Mouse (Mus musculus) forebrain, postnatal 0 days (tissue): ENCODE measurements around the gene Tmem123. TPM values are rescaled to one million over a fixed set of nuclear protein-coding genes. Genes with fewer than 3 reads are reported as not detected.

ENCODE experiments used
- ATAC-seq: fragments of 200-750 bp; cut with Nextera tagmentation; 2 replicates; pipeline ENCODE4 v1.8.0; 2017; ENCODE audit warnings: mild to moderate bottlenecking, moderate library complexity
- DNase-seq: peaks from one replicate; pipeline ENCODE4 v3.0.0-alpha.2; 2015
- H3K27ac ChIP-seq: fragments of 300-500 bp; sonication (generic); 2 replicates; pipeline ENCODE4 v1.5.1; 2014; ENCODE audit warnings: low read depth, mild to moderate bottlenecking, antibody characterized with exemption, low read length, moderate library complexity, mixed read lengths
- H3K27me3 ChIP-seq: fragments of 300-500 bp; sonication (generic); 2 replicates; pipeline ENCODE4 v1.6.1; 2014; ENCODE audit warnings: mild to moderate bottlenecking, low read length, mixed read lengths; ENCODE audit not compliant: insufficient read depth
- H3K36me3 ChIP-seq: fragments of 300-500 bp; sonication (generic); 2 replicates; pipeline ENCODE4 v1.6.1; 2014; ENCODE audit warnings: mild to moderate bottlenecking, moderate library complexity; ENCODE audit not compliant: insufficient read depth
- H3K4me1 ChIP-seq: fragments of 300-500 bp; sonication (generic); 2 replicates; pipeline ENCODE4 v1.6.1; 2014; ENCODE audit warnings: antibody characterized with exemption; ENCODE audit not compliant: insufficient read depth
- H3K4me2 ChIP-seq: fragments of 300-500 bp; sonication (generic); 2 replicates; pipeline ENCODE4 v1.6.1; 2014; ENCODE audit warnings: low read depth, mild to moderate bottlenecking, moderate library complexity
- H3K4me3 ChIP-seq: fragments of 300-500 bp; sonication (generic); 2 replicates; pipeline ENCODE4 v1.5.1; 2014; ENCODE audit warnings: low read depth, low read length, mixed read lengths
- H3K9ac ChIP-seq: fragments of 300-500 bp; sonication (generic); 2 replicates; pipeline ENCODE4 v1.6.1; 2014; ENCODE audit warnings: mild to moderate bottlenecking
- H3K9me3 ChIP-seq: fragments of 300-500 bp; sonication (generic); 2 replicates; pipeline ENCODE4 v1.6.1; 2016; ENCODE audit warnings: low read length
- CTCF ChIP-seq: sonication (generic); IDR thresholded peaks from 2 replicates; pipeline ENCODE4 v1.5.1; 2016; ENCODE audit warnings: antibody characterized with exemption, control low read depth, low read depth
- WGBS: fragments of 180-500 bp; shearing (Covaris S2); extraction: QIAGEN DNeasy Blood & Tissue Kit; methylation state at CpG from one replicate; pipeline ENCODE4 v1.1.7; 2014; 5-methylcytosine and 5-hydroxymethylcytosine counted together
- polyA plus RNA-seq: library from polyadenylated mRNA; unstranded; fragments of >200 nt; fragmentation: Nextera tagmentation; extraction: Ambion mirVana; gene quantifications from 2 replicates; pipeline ENCODE4 v1.2.1, GENCODE M21; 2015
- total RNA-seq: library from RNA; depleted of rRNA; stranded (reverse); fragments of >200 nt; gene quantifications from 2 replicates; pipeline ENCODE4 v1.2.3, GENCODE M21; 2014

Gene Tmem123
- total and polyA plus RNA-seq, 2 experiments from 2014 or later = 13.9 to 19.8 TPM

DNA sequence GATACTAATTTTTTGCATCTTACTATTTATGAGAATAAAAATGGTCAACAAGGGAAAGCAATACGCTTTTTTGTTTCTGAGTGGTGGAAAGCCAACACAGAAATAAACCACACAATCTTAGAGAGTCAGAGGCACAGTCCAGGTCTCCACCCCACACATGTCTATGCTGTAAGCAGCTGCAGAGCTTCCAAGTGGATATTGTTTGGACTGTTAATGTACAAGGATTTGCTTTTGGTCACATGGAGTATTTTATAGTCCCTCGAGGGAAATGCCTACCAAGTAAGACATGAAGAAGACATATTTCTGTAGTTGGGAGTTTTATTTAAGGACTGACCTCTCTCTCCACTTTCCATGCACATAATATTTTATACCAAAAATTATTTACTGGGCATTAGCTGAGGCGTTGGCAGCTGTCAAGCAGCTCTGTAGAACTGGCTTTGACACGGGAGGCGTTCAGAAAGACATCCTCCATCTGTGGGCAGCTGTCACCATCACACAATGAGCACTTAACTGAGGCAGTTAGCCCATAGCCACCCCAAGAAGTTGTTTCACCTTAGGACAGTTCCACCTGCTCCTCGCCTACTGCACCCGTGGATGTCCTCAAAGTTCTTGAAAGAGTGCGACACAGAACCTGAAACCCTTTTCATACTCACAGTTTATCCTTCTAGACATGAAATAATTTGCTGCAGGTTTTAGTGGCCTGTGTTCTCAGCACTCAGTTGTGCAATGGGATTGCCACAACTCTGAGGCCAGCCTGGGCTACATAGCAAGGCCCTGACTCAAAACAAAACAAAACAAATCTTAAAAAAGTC, 26.1 kb downstream of the Tmem123 start:
- Histone ChIP-seq H3K27me3 (no peaks in the 10 kb centered on the region), H3K4me2 (no peak overlapping the region), H3K36me3 (peaks cover 8% of the 10 kb centered on the region), H3K27ac (no peak overlapping the region), H3K4me1 (no peaks in the 10 kb centered on the region), H3K9me3 (no peaks in the 10 kb centered on the region), H3K4me3 (no peak overlapping the region), H3K9ac (no peak overlapping the region)
- no peak for TF ChIP-seq CTCF
- DNase-seq (no peak), ATAC-seq (no peak)
- 92% methylated on average over 8 of the region's 8 CpGs for WGBS

DNA sequence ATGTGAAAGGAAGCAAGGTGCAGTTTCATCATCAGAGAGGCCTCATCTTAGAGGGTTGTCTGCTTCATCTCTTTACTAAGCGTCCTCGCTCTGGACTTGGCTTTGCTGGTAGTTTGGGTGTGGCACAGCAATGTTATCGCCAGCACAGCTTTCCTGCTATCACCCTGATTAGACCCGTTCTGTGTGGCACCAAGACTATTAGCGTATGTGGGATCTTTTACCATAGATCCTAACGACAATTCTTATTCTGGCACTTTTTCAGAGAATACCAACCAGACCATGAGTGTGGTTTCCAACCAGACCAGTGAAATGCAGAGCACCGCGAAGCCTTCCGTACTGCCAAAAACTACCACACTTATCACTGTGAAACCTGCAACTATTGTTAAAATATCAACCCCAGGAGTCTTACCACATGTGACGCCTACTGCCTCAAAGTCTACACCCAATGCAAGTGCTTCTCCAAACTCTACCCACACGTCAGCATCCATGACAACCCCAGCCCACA, 26.8 kb downstream of the Tmem123 start:
- Histone ChIP-seq H3K9ac (no peak overlapping the region), H3K9me3 (no peaks in the 10 kb centered on the region), H3K4me2 (no peak overlapping the region), H3K27ac (no peak overlapping the region), H3K36me3 (peaks cover 8% of the 10 kb centered on the region), H3K4me1 (no peaks in the 10 kb centered on the region), H3K27me3 (no peaks in the 10 kb centered on the region), H3K4me3 (no peak overlapping the region)
- 92% methylated on average over 11 of the region's 11 CpGs for WGBS
- ATAC-seq = no peak
- no peak for DNase-seq
- TF ChIP-seq CTCF = no peak

DNA sequence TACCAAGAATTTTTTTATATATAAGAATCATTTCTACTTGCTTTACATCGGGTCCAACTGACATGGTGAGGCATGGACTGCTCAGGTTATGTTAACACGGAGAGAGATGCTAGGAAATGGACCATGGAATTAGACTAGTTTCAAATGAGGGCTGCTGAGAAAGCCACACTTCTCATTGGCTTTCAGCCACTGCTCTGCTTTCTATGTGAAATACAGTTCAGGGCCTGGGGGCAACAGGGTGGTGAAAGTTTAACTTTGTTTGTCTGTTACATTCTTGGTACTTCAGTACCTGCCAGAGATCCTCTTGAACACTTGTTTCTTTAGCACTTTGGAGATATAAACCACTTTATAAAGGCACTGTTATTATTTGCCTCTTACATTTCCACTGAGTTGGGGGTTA, 29.7 kb downstream of the Tmem123 start:
- TF ChIP-seq CTCF = no peak
- ATAC-seq (no peak), DNase-seq (no peak)
- no peak overlapping the region for H3K27ac ChIP-seq
- no peak overlapping the region for H3K9ac ChIP-seq
- no peak overlapping the region for H3K4me3 ChIP-seq
- WGBS = 87% methylated on average over 2 of the region's 2 CpGs
- H3K9me3 ChIP-seq = no peaks in the 10 kb centered on the region
- H3K4me2 ChIP-seq = no peak overlapping the region
- H3K4me1 ChIP-seq = no peaks in the 10 kb centered on the region
- no peaks in the 10 kb centered on the region for H3K27me3 ChIP-seq
- H3K36me3 ChIP-seq = peaks cover 8% of the 10 kb centered on the region

DNA sequence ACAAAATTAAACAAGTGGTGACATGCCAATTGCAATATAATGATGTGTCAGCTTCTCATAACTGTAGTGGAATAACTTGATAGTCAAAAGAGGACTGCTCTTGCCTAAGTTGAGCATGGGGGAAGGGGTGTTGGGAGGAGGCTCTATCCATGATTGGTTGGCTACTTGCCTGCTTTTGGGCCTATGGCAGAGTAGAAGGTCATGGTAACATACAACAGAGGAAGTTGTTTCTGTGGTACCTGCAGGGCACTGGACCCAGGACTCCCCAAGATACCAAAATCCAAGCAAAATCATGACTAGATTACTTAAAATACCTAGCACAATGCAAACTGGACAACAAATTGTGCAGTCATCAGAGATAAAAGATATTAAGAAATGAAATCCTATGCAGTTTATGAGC, 31.7 kb downstream of the Tmem123 start:
- H3K4me1 ChIP-seq = no peaks in the 10 kb centered on the region
- no peak for ATAC-seq
- no peak for TF ChIP-seq CTCF
- no peak overlapping the region for H3K4me3 ChIP-seq
- H3K9ac ChIP-seq = no peak overlapping the region
- H3K27me3 ChIP-seq = no peaks in the 10 kb centered on the region
- H3K9me3 ChIP-seq = no peaks in the 10 kb centered on the region
- H3K36me3 ChIP-seq = peaks cover 8% of the 10 kb centered on the region
- no peak for DNase-seq
- no peak overlapping the region for H3K27ac ChIP-seq
- no peak overlapping the region for H3K4me2 ChIP-seq

DNA sequence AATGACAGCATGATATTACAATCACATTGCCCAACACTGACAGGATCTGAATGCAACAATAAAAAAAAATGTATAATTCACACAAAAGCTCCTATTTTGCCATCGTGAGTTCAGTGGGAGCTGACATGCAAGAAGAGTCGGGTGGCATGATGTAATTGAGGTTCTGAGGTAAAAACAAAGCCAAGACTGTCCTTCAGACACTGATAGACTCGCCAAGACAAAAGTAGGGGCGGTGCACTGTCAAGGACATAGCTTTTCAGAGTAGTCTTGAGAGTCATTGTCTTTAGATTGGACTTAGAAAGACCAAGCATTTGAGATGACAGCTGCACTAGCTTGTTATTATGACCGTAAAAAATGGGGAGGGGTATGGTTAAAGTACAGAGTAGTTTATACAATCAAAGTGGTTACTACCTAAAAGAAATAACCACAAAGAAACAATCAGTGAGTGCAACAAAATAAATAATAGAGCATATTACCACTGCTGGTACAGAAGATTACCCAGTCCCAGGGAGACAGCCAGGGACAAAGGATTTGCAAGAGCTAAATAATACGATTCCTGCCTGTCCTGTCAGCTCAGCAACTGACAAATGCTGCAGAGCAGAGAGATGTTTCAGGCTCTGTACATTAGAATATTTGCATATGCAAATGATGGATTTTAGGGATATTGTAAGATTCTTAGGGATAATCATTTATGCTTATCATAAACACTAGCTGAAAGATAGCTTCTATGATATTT, 32.5 kb downstream of the Tmem123 start:
- peak; percentile 18 for DNase-seq
- H3K9me3 ChIP-seq = no peaks in the 10 kb centered on the region
- no peak overlapping the region for H3K4me3 ChIP-seq
- 0 out of 2 replicates have a peak overlapping the region, but pooled peaks have one; percentile 10 for H3K9ac ChIP-seq
- no peak overlapping the region for H3K4me2 ChIP-seq
- WGBS = 45% methylated on average over 6 of the region's 6 CpGs
- peak overlapping the region; percentile 40; the same call in 1 of the 2 replicates for H3K27ac ChIP-seq
- ATAC-seq = peak; percentile 88
- no peak for TF ChIP-seq CTCF
- H3K4me1 ChIP-seq = no peaks in the 10 kb centered on the region
- H3K27me3 ChIP-seq = no peaks in the 10 kb centered on the region
- H3K36me3 ChIP-seq = peaks cover 2% of the 10 kb centered on the region

DNA sequence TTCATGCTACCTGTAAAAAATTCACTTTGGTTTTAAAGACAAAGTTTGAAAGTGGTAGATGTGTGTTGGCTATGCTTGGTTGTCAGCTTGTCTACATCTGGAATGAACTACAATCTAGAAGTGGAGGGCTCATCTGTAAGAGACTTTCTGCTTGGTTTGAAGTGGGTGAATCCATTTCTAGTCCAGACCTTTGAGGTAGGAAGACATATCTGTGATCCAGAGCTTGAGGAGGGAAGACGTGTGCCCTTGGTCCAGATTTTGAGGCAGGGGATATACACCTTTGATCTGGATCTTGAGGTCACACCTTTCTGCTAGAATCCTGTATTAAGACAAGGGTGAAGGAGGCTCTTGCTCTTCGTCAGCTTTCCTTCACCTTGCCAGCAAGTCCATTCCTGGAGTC, 33.7 kb downstream of the Tmem123 start:
- H3K36me3 ChIP-seq = no peaks in the 10 kb centered on the region; the same call in 1 of the 2 replicates
- ATAC-seq (no peak), DNase-seq (no peak)
- no peak overlapping the region for H3K4me2 ChIP-seq
- H3K27me3 ChIP-seq = no peaks in the 10 kb centered on the region
- H3K27ac ChIP-seq = no peak overlapping the region
- TF ChIP-seq CTCF = no peak
- 94% methylated on average over 2 of the region's 2 CpGs for WGBS
- H3K4me1 ChIP-seq = no peaks in the 10 kb centered on the region
- H3K4me3 ChIP-seq = no peak overlapping the region
- no peak overlapping the region for H3K9ac ChIP-seq
- no peaks in the 10 kb centered on the region for H3K9me3 ChIP-seq

DNA sequence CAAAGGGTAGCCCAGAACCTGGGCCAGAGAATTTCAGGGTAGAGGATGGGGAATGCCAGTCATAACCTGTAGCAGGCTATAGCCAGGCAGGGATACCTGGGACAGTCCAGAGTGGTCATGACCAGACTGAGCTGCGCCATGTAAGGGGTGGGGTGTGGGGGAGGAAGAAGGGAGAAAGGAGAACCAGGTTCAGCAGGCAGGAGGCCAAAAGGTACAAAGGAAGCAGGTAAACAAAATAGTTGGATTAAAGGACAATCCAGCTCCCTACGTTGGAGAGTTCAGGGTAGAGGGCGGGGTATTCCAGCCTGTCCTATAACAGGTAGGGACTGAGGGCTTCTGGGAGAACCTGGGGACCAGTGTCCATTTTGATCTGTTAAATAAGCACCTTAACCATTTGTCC, 34.7 kb downstream of the Tmem123 start:
- Histone ChIP-seq H3K4me1 (no peaks in the 10 kb centered on the region), H3K9me3 (no peaks in the 10 kb centered on the region), H3K4me3 (no peak overlapping the region), H3K27me3 (no peaks in the 10 kb centered on the region), H3K4me2 (no peak overlapping the region), H3K9ac (no peak overlapping the region), H3K27ac (no peak overlapping the region), H3K36me3 (no peaks in the 10 kb centered on the region)
- TF ChIP-seq CTCF = no peak
- ATAC-seq (no peak), DNase-seq (no peak)
- 94% methylated on average over 3 of the region's 3 CpGs for WGBS
